Mouse (Mus musculus) forebrain, embryonic 11.5 days (tissue): ENCODE results near the gene Bnip3. TPM values are rescaled to one million over a fixed set of nuclear protein-coding genes. Genes with fewer than 3 reads are reported as not detected.

Experiments
- ATAC-seq: fragments of 200-750 bp; cut with Nextera tagmentation; replicated peaks from 2 replicates; pipeline ENCODE4 v1.8.0; 2017; ENCODE audit warnings: moderate TSS enrichment; ENCODE audit not compliant: low FRiP score
- DNase-seq: peaks from one replicate; pipeline ENCODE4 v3.0.0-alpha.2; 2017; ENCODE audit warnings: low spot score
- H3K27ac ChIP-seq: fragments of 300-500 bp; sonication (generic); 2 replicates; pipeline ENCODE4 v1.5.1; 2014; ENCODE audit warnings: low read depth, low read length
- H3K27me3 ChIP-seq: fragments of 300-500 bp; sonication (generic); 2 replicates; pipeline ENCODE4 v1.6.1; 2014; ENCODE audit warnings: mild to moderate bottlenecking, low read length, mixed read lengths; ENCODE audit not compliant: control insufficient read depth, insufficient read depth
- H3K36me3 ChIP-seq: fragments of 300-500 bp; sonication (generic); 2 replicates; pipeline ENCODE4 v1.6.1; 2014; ENCODE audit warnings: mild to moderate bottlenecking, low read length, moderate library complexity, mixed read lengths; ENCODE audit not compliant: control insufficient read depth, insufficient read depth
- H3K4me1 ChIP-seq: fragments of 300-500 bp; sonication (generic); replicated peaks from 2 replicates; pipeline ENCODE4 v1.6.1; 2014; ENCODE audit warnings: low read length, mixed read lengths; ENCODE audit not compliant: control insufficient read depth, insufficient read depth
- H3K4me2 ChIP-seq: fragments of 300-500 bp; sonication (generic); 2 replicates; pipeline ENCODE4 v1.6.1; 2014; ENCODE audit warnings: low read depth, mild to moderate bottlenecking, low read length, moderate library complexity, mixed read lengths; ENCODE audit not compliant: severe bottlenecking
- H3K4me3 ChIP-seq: fragments of 300-500 bp; sonication (generic); 2 replicates; pipeline ENCODE4 v1.5.1; 2014; ENCODE audit warnings: low read depth, low read length
- H3K9ac ChIP-seq: fragments of 300-500 bp; sonication (generic); 2 replicates; pipeline ENCODE4 v1.6.1; 2014; ENCODE audit warnings: low read length
- H3K9me3 ChIP-seq: fragments of 300-500 bp; sonication (generic); 2 replicates; pipeline ENCODE4 v1.6.1; 2016; ENCODE audit warnings: low read length, mixed read lengths; ENCODE audit not compliant: control insufficient read depth
- WGBS: fragments of 180-500 bp; shearing (Covaris S2); extraction: QIAGEN DNeasy Blood & Tissue Kit; methylation state at CpG from one replicate; pipeline ENCODE4 v1.1.7; 2014; 5-methylcytosine and 5-hydroxymethylcytosine counted together
- polyA plus RNA-seq: library from polyadenylated mRNA; unstranded; fragments of >200 nt; fragmentation: Nextera tagmentation; extraction: Ambion mirVana; gene quantifications from 2 replicates; pipeline ENCODE4 v1.2.1, GENCODE M21; 2014

Gene Bnip3
- polyA plus RNA-seq, 1 experiment from 2014 or later = 96.4 TPM

- no peak overlapping the region for H3K4me3 ChIP-seq
- H3K9ac ChIP-seq = no peak overlapping the region
- no peak for DNase-seq
- no peak for ATAC-seq
- WGBS = 73% methylated on average over 3 of the region's 3 CpGs
- no peaks in the 10 kb centered on the region for H3K27me3 ChIP-seq
- H3K9me3 ChIP-seq = no peaks in the 10 kb centered on the region
- H3K4me2 ChIP-seq = no peak overlapping the region
- no peak overlapping the region for H3K27ac ChIP-seq
- peaks cover 4% of the 10 kb centered on the region; the same call in 1 of the 2 replicates for H3K4me1 ChIP-seq
- H3K36me3 ChIP-seq = no peaks in the 10 kb centered on the region
Observed at GRCm38 (mm10) chr7:138913616-138914015, 4.3 kb upstream of the Bnip3 start.

- DNase-seq (no peak), ATAC-seq (no peak)
- Histone ChIP-seq H3K4me2 (peak overlapping the region; percentile 77), H3K4me1 (peaks cover 4% of the 10 kb centered on the region; the same call in 1 of the 2 replicates), H3K36me3 (no peaks in the 10 kb centered on the region), H3K9me3 (no peaks in the 10 kb centered on the region), H3K27ac (no peak overlapping the region; the same call in 1 of the 2 replicates), H3K27me3 (no peaks in the 10 kb centered on the region), H3K4me3 (peak overlapping the region; percentile 55), H3K9ac (peak overlapping the region; percentile 28; the same call in 1 of the 2 replicates)
- 24% methylated on average over 7 of the region's 7 CpGs for WGBS
Observed at GRCm38 (mm10) chr7:138910193-138910562, 859 bp upstream of the Bnip3 start.

GRCm38 (mm10) chr7:138908768-138909276 is 497 bp downstream of the Bnip3 start:
- Histone ChIP-seq H3K27ac (no peak overlapping the region), H3K27me3 (no peaks in the 10 kb centered on the region), H3K4me1 (peaks cover 4% of the 10 kb centered on the region; the same call in 1 of the 2 replicates), H3K9me3 (no peaks in the 10 kb centered on the region), H3K4me3 (peak overlapping the region; percentile 55), H3K4me2 (peak overlapping the region; percentile 77), H3K36me3 (no peaks in the 10 kb centered on the region), H3K9ac (peak overlapping the region; percentile 74)
- DNase-seq (no peak), ATAC-seq (no peak)
- 5% methylated on average over 10 of the region's 10 CpGs for WGBS

GRCm38 (mm10) chr7:138907976-138908375 is 1.3 kb downstream of the Bnip3 start:
- H3K9ac ChIP-seq = no peak overlapping the region
- peak overlapping the region; percentile 77 for H3K4me2 ChIP-seq
- no peak for DNase-seq
- H3K4me3 ChIP-seq = peak overlapping the region; percentile 55
- no peaks in the 10 kb centered on the region for H3K27me3 ChIP-seq
- H3K27ac ChIP-seq = no peak overlapping the region
- peaks cover 4% of the 10 kb centered on the region; the same call in 1 of the 2 replicates for H3K4me1 ChIP-seq
- no peak for ATAC-seq
- no peaks in the 10 kb centered on the region for H3K36me3 ChIP-seq
- 53% methylated on average over 5 of the region's 5 CpGs for WGBS
- H3K9me3 ChIP-seq = no peaks in the 10 kb centered on the region

- no peaks in the 10 kb centered on the region for H3K36me3 ChIP-seq
- peak overlapping the region; percentile 0; the same call in 1 of the 2 replicates for H3K4me3 ChIP-seq
- H3K4me1 ChIP-seq = peaks cover 4% of the 10 kb centered on the region; the same call in 1 of the 2 replicates
- H3K4me2 ChIP-seq = peak overlapping the region; percentile 28
- no peak overlapping the region for H3K9ac ChIP-seq
- ATAC-seq (no peak), DNase-seq (no peak)
- 12% methylated on average over 7 of the region's 7 CpGs for WGBS
- H3K27ac ChIP-seq = no peak overlapping the region
- H3K9me3 ChIP-seq = no peaks in the 10 kb centered on the region
- no peaks in the 10 kb centered on the region for H3K27me3 ChIP-seq
Observed at GRCm38 (mm10) chr7:138907043-138907442, 2.3 kb downstream of the Bnip3 start.

- no peak overlapping the region for H3K4me3 ChIP-seq
- WGBS = 84% methylated on average over 1 of the region's 1 CpGs
- no peaks in the 10 kb centered on the region for H3K27me3 ChIP-seq
- H3K9ac ChIP-seq = no peak overlapping the region
- H3K4me2 ChIP-seq = peak overlapping the region; percentile 28; the same call in 1 of the 2 replicates
- ATAC-seq (no peak), DNase-seq (no peak)
- H3K36me3 ChIP-seq = no peaks in the 10 kb centered on the region
- no peaks in the 10 kb centered on the region for H3K9me3 ChIP-seq
- H3K27ac ChIP-seq = no peak overlapping the region
- peaks cover 4% of the 10 kb centered on the region; the same call in 1 of the 2 replicates for H3K4me1 ChIP-seq
Observed at GRCm38 (mm10) chr7:138906441-138906840, 2.9 kb downstream of the Bnip3 start.

GRCm38 (mm10) chr7:138903886-138904435 is 5.4 kb downstream of the Bnip3 start:
- DNase-seq = peak; percentile 14
- H3K36me3 ChIP-seq = no peaks in the 10 kb centered on the region
- H3K4me1 ChIP-seq = no peaks in the 10 kb centered on the region; the same call in 1 of the 2 replicates
- no peak overlapping the region for H3K4me3 ChIP-seq
- no peak overlapping the region for H3K4me2 ChIP-seq
- H3K27ac ChIP-seq = no peak overlapping the region
- no peaks in the 10 kb centered on the region for H3K27me3 ChIP-seq
- H3K9ac ChIP-seq = no peak overlapping the region
- ATAC-seq = no peak
- WGBS = 85% methylated on average over 7 of the region's 7 CpGs
- H3K9me3 ChIP-seq = no peaks in the 10 kb centered on the region

GRCm38 (mm10) chr7:138898743-138899142 is 10.6 kb downstream of the Bnip3 start:
- ATAC-seq = no peak
- H3K9ac ChIP-seq = no peak overlapping the region
- H3K9me3 ChIP-seq = no peaks in the 10 kb centered on the region
- DNase-seq = no peak
- no peak overlapping the region for H3K4me2 ChIP-seq
- no peaks in the 10 kb centered on the region for H3K27me3 ChIP-seq
- H3K4me1 ChIP-seq = no peaks in the 10 kb centered on the region
- WGBS = 82% methylated on average over 4 of the region's 4 CpGs
- no peak overlapping the region for H3K27ac ChIP-seq
- H3K36me3 ChIP-seq = no peaks in the 10 kb centered on the region
- no peak overlapping the region for H3K4me3 ChIP-seq

- no peak overlapping the region for H3K4me2 ChIP-seq
- DNase-seq (no peak), ATAC-seq (no peak)
- H3K9ac ChIP-seq = no peak overlapping the region
- H3K27ac ChIP-seq = no peak overlapping the region
- H3K4me1 ChIP-seq = no peaks in the 10 kb centered on the region
- no peaks in the 10 kb centered on the region for H3K36me3 ChIP-seq
- H3K27me3 ChIP-seq = no peaks in the 10 kb centered on the region
- H3K4me3 ChIP-seq = no peak overlapping the region
- WGBS = 83% methylated on average over 2 of the region's 2 CpGs
- H3K9me3 ChIP-seq = no peaks in the 10 kb centered on the region
Observed at GRCm38 (mm10) chr7:138898122-138898521, 11.2 kb downstream of the Bnip3 start.
